Mouse (Mus musculus) C2C12 (cell line): ENCODE measurements around the gene Asah2. TPM values are rescaled to one million over a fixed set of nuclear protein-coding genes. Genes with fewer than 3 reads are reported as not detected.
"Not testable (repeated sequence)": the region's sequence is repeated elsewhere in the genome, so short reads cannot be mapped to it uniquely, and the experiment has no call there.

ENCODE experiments used
- H3K27me3 ChIP-seq: one replicate; pipeline ENCODE4 v1.6.1; 2011; ENCODE audit not compliant: control insufficient read depth, insufficient read depth, insufficient read length
- H3K36me3 ChIP-seq: one replicate; pipeline ENCODE4 v1.6.1; 2011; ENCODE audit not compliant: control insufficient read depth, insufficient read depth
- H3K4me3 ChIP-seq: one replicate; pipeline ENCODE4 v1.5.1; 2011; ENCODE audit warnings: mild to moderate bottlenecking, control low read depth; ENCODE audit not compliant: poor library complexity, insufficient read depth, severe bottlenecking
- H3K79me2 ChIP-seq: one replicate; pipeline ENCODE4 v1.6.1; 2011; ENCODE audit not compliant: control insufficient read depth, insufficient read depth
- H3K79me3 ChIP-seq: one replicate; pipeline ENCODE4 v1.6.1; 2011; ENCODE audit warnings: low read depth, control low read depth
- H3ac ChIP-seq: one replicate; pipeline ENCODE3; 2011; ENCODE audit warnings: low read depth; ENCODE audit not compliant: control insufficient read depth, insufficient read length
- CEBPB ChIP-seq: IDR thresholded peaks from one replicate; pipeline ENCODE4 v1.6.1; 2011; ENCODE audit warnings: low read depth, mild to moderate bottlenecking, control low read depth, moderate library complexity
- CTCF ChIP-seq: IDR thresholded peaks from one replicate; pipeline ENCODE4 v1.5.1; 2011; ENCODE audit not compliant: control insufficient read depth, insufficient read depth, insufficient read length
- FOSL1 ChIP-seq: IDR thresholded peaks from one replicate; pipeline ENCODE4 v1.8.0; 2011; ENCODE audit warnings: mild to moderate bottlenecking, low read length; ENCODE audit not compliant: poor library complexity, insufficient read depth, severe bottlenecking
- MAX ChIP-seq: IDR thresholded peaks from one replicate; pipeline ENCODE4 v1.6.1; 2011; ENCODE audit warnings: mild to moderate bottlenecking, control low read depth
- MYOD1 ChIP-seq: IDR thresholded peaks from one replicate; pipeline ENCODE4 v1.6.1; 2011; ENCODE audit warnings: low read depth; ENCODE audit not compliant: control insufficient read depth, insufficient read length
- MYOG ChIP-seq: IDR thresholded peaks from one replicate; pipeline ENCODE4 v1.6.1; 2011; ENCODE audit not compliant: control insufficient read depth, insufficient read length; ENCODE audit errors: extremely low read depth
- USF1 ChIP-seq: IDR thresholded peaks from one replicate; pipeline ENCODE4 v1.6.1; 2011; ENCODE audit warnings: low read depth, mild to moderate bottlenecking, control low read depth, moderate library complexity
- polyA plus RNA-seq: library from polyadenylated mRNA; unstranded; fragments of >200 nt; fragmentation: generic; extraction: Trizol; gene quantifications from one replicate; pipeline ENCODE4 v1.2.1, GENCODE M21; 2012; ENCODE audit warnings: missing spikeins

The Asah2 gene
- polyA plus RNA-seq, 1 experiment = 0.61 TPM

DNA sequence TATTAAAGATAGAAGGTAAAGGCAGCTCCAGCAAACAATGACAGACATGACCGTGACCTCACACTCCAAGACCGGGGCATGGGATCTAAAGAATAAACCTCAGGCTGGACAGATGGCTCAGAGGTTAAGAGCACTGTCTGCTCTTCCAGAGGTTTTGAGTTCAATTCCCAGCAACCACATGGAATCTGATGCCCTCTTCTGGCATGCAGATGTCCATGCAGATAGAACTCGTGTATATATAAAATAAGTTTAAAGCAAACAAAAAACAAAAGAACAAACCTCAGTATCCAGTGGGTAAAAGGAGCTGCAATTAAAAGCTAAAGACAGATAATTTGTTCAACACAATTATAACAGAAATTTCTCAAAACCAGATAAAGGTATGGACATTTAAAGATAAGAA lies 9.4 kb downstream of the Asah2 start:
- no peaks in the 10 kb centered on the region for H3K27me3 ChIP-seq
- H3K36me3 ChIP-seq = no peaks in the 10 kb centered on the region
- H3K79me2 ChIP-seq = no peaks in the 10 kb centered on the region
- no peak overlapping the region for H3ac ChIP-seq
- no peaks in the 10 kb centered on the region for H3K79me3 ChIP-seq
- no peak overlapping the region for H3K4me3 ChIP-seq
- no peak for TF ChIP-seq MYOG
- no peak for TF ChIP-seq USF1
- no peak for TF ChIP-seq MYOD1
- TF ChIP-seq CTCF = no peak
- no peak for TF ChIP-seq CEBPB

DNA sequence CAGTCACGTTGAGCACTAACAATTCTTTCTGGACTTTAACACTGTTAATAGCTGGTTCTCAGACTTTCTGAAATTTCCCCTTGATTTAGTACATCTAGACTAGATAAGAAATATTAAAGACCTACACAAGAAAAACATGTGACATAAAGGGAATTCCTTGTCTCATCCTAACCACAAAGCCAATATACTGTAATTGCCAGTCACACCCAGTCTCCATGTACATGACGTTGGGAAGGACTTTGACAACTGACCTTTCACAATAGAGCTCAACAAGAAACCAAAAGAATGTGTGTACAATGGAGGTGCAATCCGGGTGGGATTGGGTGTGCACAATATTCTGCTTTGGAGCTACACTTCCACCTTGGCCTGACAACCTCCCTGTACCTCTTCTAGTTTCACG lies 15.7 kb downstream of the Asah2 start:
- no peak for TF ChIP-seq CTCF
- TF ChIP-seq MYOG = no peak
- TF ChIP-seq CEBPB = no peak
- no peak for TF ChIP-seq USF1
- no peak for TF ChIP-seq MYOD1
- no peak for TF ChIP-seq FOSL1
- no peak for TF ChIP-seq MAX
- Histone ChIP-seq H3ac (no peak overlapping the region), H3K4me3 (no peak overlapping the region), H3K79me3 (no peaks in the 10 kb centered on the region), H3K36me3 (no peaks in the 10 kb centered on the region), H3K79me2 (no peaks in the 10 kb centered on the region), H3K27me3 (no peaks in the 10 kb centered on the region)

DNA sequence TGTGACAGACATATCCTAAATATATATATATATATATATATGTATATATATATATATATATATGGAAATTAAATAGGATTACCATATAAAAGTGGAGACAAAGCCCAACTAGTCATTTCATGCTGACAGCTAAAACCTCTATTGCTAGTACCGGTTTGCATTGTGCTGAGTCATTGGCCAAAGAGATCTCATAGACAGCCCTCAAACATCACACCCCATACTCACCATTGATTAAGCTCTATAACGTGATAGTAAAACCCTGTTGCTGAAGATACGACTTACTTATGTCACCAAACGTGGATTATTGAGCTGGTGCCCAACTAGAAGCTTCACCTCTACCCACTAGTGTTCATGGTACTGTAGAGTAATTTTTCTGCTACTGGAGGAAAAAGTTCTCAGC lies 17.2 kb downstream of the Asah2 start:
- Histone ChIP-seq H3K27me3 (no peaks in the 10 kb centered on the region), H3K36me3 (no peaks in the 10 kb centered on the region), H3K79me2 (no peaks in the 10 kb centered on the region), H3K4me3 (no peak overlapping the region), H3ac (no peak overlapping the region), H3K79me3 (no peaks in the 10 kb centered on the region)
- TF ChIP-seq MAX = no peak
- no peak for TF ChIP-seq USF1
- no peak for TF ChIP-seq CTCF
- TF ChIP-seq MYOD1 = no peak
- no peak for TF ChIP-seq MYOG
- TF ChIP-seq CEBPB = no peak
- no peak for TF ChIP-seq FOSL1

DNA sequence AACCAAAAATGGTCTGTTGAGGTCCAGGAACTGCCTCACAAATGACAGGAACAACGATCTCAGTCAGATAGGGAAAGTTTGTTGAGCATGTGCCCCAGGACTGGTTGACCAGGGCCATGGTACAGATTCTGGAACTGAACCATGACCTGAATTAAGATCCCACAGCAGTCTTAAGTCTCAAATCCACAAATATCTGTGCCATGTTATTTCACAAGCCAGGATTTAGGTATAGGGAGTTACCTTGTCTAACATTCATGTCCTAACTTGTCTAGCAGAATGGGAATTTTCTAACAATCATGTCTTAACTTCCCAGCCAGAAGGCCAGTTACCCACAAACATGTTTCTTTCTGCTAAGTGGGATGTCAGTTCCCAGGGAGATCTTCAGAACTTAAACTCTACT lies 19.4 kb downstream of the Asah2 start:
- no peaks in the 10 kb centered on the region for H3K36me3 ChIP-seq
- TF ChIP-seq MYOG (no peak), FOSL1 (no peak), MAX (no peak), CEBPB (no peak), USF1 (no peak), MYOD1 (no peak), CTCF (no peak)
- H3K79me2 ChIP-seq = no peaks in the 10 kb centered on the region
- H3K27me3 ChIP-seq = no peaks in the 10 kb centered on the region
- no peaks in the 10 kb centered on the region for H3K79me3 ChIP-seq
- no peak overlapping the region for H3K4me3 ChIP-seq
- no peak overlapping the region for H3ac ChIP-seq

DNA sequence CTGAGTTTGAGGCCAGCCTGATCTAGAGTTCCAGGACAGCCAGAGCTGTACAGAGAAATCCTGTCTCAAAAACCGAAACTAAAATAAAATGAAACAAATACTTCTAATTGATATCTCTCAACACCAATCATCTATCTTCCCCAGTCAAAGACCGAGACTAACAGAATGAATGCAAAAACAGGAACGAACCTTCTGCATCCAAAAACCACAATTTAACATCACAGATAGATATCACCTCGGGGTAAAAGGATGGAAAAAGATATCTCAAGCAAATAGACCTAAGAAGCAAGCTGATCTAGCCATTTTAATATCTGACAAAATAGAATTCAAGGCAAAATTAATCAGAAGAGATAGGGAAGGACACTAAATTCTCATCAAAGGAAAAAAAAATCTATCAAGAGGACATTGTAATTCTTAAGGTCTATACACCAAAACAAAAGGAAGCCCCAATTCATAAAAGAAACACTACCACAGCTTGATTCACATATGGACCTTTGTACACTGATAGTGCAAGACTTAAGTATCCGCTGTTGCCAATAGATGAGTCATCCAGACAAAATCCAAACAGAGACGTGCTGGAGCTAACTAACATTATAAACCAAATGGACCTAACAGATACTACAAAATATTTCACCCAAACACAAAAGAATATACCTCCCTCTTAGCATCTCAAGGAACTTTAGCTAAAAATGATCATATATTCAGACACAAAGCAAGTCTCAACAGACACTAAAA lies 20.1 kb downstream of the Asah2 start:
- no peak overlapping the region for H3K4me3 ChIP-seq
- H3K27me3 ChIP-seq = no peaks in the 10 kb centered on the region
- no peaks in the 10 kb centered on the region for H3K79me2 ChIP-seq
- H3K79me3 ChIP-seq = no peaks in the 10 kb centered on the region
- H3ac ChIP-seq = no peak overlapping the region
- no peaks in the 10 kb centered on the region for H3K36me3 ChIP-seq
- TF ChIP-seq CEBPB (no peak), FOSL1 (no peak), CTCF (no peak), MAX (no peak), MYOD1 (no peak), MYOG (no peak), USF1 (no peak)

DNA sequence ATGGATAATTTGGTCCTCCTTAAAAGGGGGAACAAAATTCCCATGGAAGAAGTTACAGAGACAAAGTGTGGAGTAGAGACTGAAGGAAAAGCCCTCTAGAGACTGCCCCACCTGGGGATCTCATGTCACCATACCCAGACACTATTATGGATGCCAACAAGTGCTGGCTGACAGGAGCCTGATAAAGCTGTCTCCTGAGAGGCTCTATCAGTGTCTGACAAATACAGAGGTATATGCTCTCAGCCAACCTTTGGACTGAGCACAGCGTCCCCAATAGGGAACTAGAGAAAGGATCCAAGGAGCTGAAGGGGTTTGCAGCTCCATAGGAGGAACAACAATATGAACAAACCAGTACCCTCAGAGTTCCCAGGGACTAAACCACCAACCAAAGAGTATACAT lies 23.2 kb downstream of the Asah2 start:
- not testable (repeated sequence) for H3K4me3 ChIP-seq, H3K27me3 ChIP-seq, H3K36me3 ChIP-seq, H3K79me3 ChIP-seq, H3ac ChIP-seq, H3K79me2 ChIP-seq
